Mouse (Mus musculus): ENCODE results near the gene Rap1gap. TPM values are rescaled to one million over a fixed set of nuclear protein-coding genes. Genes with fewer than 3 reads are reported as not detected.
A peak's percentile ranks its signal among the peaks of the same experiment; 100 is the strongest.

Gene Rap1gap
- total RNA-seq, 2 experiments from 2014 or later, result 206 to 220 TPM

DNA sequence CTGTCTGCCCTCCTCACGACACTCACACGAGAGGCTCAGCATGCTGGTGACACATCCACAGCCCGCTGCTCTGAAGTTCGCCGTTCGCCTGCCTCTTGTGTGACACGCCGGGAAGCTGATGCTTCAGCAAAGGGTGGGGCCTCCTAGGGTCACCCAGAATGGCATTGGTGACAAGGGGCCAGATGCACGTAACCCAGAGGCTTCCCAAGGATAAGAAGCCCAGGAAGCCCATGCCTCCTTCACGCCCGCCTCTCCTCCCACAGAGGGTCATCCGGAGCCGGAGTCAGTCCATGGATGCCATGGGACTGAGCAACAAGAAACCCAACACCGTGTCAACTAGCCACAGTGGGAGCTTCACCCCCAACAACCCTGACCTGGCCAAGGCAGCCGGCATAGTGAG, 57.0 kb downstream of the Rap1gap start:
- DNase-seq (ENCODE audit: low spot score in 2 of 2), result no peak

DNA sequence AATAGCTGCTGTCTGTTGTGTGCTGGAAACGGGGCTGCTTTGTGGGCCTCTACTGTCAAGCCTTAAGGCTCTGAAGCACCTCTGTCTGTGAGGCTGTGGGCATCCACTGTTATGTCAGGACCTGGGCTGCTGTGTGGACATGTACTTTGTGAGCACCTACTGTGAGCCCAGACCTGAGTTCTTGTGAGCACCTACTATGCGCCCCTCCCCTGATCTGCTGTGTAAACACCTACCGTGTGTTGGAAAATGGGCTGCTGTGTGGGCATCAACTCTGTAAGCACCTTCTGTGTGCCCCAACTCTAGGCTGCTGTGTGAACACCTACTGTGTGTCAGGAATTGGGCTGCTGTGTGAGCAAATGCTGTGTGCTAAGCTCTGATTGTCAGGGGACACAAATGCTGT, 57.7 kb downstream of the Rap1gap start:
- no peak for DNase-seq (ENCODE audit: low spot score in 2 of 2)

DNA sequence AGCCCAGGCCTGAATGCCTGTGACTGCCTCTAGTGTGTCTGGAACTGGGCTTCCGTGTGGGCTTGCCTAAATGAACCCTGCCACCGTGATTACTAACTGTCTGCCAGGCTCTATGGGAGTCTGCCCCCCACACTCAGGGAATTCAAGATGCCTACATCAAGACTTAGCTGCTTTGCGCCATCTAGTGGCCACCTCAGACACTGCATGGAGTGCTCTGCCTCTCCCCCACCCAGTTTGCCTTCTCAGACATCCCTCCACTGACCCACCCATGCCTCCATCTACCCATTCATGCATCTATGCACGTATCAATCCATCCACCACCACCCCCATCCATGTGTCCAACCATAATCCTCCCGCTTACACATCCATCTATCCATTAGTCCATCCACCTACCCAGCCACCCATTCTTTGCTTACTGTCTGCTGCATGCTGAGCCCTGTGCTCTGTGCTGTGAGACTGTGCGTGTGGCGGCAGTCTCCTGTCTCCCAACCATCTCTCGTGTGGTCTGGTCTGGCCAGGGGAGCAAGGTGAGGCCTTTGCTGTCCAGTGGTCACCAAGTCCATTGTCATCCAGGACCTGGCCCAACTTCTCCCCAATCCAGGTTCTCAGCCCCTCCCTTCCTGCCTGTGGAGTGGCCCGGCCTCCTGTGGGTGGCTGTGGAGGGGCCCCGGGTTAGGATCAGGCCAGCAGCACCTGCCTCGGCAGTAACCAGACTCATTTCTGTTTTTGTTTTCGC, 58.3 kb downstream of the Rap1gap start:
- DNase-seq (ENCODE audit: low spot score in 2 of 2), result peak; percentile 88 to 89

DNA sequence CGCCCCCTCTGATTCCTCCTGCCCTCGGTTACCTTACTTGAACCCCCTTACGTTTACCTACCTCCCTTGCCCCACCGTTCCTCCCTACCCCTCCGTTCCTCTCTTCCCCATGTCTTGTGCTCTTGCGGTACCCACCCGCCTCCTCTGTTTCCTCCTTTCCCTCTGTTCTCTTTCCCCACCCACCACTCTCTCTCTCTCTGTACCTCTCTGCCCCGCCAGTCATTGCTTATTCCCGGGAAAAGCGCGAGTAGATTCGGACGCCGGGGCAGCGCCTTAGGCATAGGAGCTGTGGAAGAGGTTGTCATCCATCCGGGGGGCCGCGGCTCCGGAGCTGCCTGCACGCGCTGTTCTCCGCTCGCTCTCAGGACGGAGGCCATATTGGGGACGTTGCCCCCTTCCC, 59.0 kb downstream of the Rap1gap start:
- DNase-seq (ENCODE audit: low spot score in 2 of 2), result no peak

DNA sequence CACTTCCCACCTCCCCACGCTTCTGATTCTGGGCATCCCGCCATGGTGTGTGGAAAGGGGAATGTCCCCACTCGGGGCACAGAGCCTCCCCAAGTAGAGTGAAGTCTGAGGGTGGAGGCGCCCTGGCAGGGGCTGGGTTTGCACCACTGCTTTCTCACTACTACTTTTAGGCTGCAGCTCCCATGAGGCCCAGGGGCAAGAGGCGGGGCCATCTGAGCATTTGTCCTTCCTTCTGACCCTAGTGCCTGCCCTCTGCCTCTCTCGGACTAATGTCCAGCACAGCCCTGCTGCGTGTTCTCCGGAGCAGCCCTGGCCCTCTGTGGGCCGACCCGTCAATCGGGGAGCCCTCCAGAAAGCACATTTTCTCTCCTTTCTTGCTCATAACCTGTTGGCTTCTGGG, 59.7 kb downstream of the Rap1gap start:
- DNase-seq (ENCODE audit: low spot score in 2 of 2), result no peak

DNA sequence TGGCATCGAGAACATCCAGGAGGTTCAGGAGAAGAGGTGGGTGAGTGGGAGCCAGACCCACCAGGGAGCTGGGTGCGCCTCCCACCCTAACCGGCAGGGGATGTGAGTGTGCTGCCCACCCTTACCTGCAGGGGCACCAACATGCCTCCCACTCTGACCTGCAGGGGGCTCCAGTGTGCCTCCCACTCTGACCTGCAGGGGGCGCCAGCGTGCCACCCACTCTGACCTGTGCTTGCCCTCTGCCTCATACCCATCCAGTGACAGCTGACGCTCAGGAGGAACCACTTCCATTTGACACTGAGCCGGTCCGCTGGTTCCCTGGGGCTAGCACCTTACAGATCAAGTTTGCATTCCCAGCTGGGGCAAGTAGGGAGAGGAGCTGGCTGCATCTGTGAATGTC, 60.2 kb downstream of the Rap1gap start:
- DNase-seq (ENCODE audit: low spot score in 2 of 2), result peak; percentile 63 to 75

DNA sequence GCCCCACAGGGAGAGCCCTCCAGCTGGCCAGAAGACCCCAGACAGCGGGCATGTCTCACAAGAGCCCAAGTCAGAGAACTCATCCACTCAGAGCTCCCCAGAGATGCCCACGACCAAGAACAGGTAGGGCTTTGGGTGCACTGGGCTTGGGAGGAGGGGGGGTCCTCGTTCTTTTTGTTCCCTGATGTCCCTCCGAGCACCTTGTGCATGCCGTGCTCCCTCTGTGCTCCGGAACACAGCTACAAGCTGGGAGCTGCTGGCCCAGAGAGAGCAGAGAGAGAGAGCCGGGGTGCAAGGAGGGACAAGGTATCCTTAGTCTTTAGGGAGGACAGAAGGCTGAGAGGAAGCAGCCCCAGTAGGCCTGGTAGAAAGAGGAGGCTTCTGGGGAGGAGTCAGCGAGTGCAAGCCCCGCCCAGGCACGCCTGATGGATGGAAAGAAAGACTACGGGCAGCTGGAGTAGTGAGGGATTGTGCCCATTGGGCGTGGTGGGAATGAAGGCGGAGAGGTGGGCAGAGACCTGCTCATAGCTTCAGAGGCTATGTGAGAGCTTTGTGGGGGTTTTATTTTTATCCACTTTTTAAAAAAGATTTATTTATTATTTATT, 61.1 kb downstream of the Rap1gap start:
- DNase-seq (ENCODE audit: low spot score in 2 of 2), result no peak

DNA sequence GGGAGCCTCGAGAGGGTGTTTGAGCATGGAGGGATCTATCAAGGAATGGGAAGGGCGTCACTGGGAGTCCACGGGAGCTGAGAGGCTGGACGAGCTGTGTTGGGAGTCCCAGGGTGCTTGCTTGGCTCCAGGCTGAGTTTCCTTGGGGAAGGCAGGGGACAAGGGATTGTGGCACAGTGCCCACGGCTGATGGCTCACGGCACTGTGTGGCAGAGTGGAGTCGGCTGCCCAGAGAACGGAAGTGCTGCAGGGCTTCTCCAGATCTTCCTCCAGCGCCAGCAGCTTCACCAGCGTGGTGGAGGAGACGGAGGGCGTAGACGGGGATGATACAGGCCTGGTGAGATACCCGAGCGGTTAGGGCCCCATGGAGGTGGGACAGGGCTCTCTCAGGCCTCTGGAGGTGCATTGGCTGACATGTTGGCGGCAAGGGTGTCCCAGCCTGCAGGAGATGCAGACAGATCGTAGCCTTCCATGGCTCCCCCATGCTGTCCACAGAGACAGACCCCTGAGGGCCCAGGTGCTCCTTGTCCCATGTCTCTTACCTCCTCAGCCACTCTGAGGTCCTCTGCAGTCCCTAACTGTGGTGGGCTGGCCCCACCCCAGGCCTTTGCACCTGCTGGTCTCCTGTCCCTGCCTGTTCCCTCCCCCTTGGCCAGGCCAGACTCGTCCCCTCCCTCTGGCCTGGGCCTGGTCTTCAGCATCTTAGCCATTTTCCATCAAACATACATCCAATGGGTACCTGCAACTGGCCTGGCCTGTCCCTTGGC, 62.4 kb downstream of the Rap1gap start:
- peak in 1 of 2 experiments; percentile 51 for DNase-seq (ENCODE audit: low spot score in 2 of 2)

DNA sequence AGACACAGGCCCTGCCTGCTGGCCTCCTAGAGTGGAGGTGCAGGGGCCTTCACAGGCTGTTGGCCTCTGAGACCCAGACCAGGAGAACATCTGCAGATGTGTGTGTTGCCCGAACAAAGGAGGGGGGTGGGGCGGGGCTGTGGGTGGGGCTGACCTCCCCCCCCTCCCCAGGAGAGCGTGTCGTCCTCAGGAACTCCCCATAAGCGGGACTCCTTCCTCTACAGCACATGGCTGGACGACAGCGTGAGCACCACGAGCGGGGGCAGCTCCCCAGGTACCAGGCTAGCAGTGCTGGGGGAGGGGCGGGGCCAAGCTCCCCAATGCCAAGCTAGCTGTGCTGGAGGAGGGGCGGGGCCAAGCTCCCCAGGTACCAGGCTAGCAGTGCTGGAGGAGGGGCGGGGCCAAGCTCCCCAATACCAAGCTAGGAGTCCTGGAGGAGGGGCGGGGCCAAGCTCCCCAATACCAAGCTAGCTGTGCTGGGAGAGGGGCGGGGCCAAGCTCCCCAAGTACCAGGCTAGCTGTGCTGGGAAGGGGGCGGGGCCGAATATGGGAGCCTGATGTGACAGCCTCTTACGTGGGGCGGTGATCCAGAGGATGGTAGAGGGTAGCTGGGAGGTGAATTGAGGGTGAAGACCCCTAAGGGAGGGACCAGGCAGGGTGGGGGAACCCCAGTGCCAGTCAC, 63.1 kb downstream of the Rap1gap start:
- no peak for DNase-seq (ENCODE audit: low spot score in 2 of 2)

DNA sequence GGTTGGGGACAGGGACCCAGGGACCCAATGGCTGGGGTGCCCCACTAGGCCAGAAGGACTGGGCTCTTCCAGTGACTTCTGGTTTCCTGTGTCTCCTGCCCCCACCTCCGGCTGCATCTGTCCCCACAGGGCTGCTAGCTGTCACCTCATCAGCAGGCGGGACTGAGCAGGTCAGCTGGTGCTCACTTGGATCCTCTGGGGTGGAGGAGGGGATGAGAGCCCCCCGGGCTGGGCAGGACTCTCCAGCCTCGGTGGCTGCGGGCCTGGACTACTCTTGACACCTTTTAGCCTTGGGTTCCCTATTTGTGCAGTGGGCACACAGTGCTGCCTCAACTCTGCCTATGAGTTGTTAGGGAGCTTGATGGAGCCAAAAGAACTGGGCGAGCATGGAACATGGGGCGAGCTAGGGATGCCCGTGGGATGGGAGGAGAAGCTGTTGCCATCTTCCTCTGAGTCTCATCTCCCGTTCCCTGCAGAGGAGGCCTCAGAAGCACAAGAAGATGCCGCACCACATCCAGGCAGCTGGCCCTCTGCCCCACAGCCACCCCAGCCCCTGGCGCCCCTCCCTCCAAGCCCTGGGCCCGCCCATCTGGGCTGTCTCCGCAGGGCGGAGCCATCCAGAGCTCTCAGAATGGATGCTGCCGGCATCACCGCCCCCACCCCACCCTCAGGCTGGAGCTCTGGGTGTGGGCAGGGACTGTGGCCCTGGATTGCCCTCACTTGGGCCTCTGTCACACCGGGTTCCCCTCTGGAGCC, 64.1 kb downstream of the Rap1gap start:
- peak in 1 of 2 experiments; percentile 71 for DNase-seq (ENCODE audit: low spot score in 2 of 2)

DNA sequence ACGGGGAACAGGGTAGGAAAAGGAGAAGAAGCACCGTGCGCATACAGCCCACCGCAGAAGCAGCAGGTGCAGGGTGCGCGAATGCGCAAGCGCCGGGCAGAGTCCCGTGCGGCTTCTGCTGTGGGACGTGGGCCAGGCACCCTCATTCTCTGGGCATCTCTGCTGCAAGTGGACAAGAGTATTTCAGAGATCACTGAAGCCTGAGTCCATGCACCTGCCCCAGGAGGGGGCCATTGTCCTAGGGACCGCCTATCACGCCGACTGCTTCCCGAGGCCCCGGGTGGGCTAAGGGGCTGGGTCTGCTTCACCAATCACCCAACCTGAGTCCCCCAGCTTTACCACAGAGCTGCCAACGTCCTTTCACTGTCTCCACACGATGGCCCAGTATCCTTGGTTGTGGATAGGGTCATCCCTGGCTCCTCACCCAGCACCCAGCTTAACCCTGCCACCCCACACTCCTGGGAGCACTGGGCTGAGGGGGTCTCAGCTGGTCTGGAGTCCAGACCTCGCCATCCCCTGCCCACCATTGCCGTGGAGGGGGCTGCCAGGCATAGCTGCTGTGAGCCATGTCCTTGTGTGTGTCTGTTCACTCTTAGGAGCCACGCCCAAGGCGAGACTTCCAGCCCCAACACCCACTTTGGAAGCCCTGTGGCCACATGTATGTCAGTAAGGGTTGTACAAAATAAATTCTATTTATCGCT, 64.8 kb downstream of the Rap1gap start:
- DNase-seq (ENCODE audit: low spot score in 2 of 2), result no peak

DNA sequence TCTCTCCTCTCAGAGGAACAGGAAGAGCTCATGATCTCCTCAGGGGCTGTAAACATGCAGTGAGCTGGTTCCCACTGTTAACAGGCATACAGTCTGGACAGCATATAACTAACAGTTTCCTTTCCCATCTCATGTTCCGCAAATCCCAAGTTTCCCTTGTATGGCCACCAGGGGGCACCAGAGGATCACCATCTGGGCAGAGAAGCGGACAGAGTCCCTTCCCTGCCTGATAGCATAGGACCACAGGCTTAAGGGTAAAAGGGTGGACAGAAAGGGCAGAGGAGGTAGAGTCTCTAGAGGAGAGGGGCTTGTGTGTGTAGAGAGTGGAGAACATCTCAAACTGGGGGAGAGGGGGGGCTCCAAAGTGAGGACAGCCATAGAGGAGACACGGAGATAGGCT, 65.6 kb downstream of the Rap1gap start:
- peak; percentile 95 to 96 for DNase-seq (ENCODE audit: low spot score in 2 of 2)

DNA sequence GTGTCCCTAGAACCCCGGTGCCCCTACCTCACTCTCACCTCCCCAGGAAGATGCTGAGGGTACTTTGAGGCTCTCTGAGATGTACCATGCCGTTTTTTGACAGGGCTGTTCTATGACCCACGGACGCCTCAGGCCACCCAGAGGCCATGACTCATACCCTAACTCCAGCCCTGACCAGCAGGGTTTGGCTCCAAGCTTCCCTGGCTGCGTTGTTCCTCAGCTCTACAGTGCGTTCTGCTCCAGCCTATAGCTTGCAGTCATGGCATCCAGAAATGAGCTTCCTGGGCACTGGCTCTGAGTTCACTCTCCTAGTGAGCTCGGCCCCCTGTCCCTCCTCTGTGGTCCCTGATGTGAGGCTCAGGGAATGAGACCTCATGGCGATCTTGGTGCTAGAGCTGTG, 66.2 kb downstream of the Rap1gap start:
- DNase-seq (ENCODE audit: low spot score in 2 of 2), result no peak

DNA sequence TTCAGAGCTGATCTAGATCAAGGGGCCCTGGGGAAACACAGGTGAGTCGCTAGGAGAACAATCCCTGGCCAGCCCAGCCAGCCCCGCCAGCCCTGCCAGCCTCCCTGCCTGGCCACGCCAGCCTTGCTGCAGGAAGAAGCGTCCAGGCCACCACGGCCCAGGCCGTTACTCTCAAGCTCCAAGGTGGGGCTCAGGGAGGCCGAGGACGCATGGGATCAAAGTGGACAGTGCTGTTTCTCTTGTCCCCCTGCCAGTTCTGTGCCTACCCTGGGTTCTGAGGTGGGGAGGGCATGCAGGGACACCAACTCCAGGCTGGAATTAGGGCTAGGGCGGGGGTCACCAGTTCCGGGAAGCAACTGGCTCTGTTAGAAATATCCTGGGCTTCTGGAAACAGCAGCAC, 67.4 kb downstream of the Rap1gap start:
- DNase-seq (ENCODE audit: low spot score in 2 of 2), result no peak

DNA sequence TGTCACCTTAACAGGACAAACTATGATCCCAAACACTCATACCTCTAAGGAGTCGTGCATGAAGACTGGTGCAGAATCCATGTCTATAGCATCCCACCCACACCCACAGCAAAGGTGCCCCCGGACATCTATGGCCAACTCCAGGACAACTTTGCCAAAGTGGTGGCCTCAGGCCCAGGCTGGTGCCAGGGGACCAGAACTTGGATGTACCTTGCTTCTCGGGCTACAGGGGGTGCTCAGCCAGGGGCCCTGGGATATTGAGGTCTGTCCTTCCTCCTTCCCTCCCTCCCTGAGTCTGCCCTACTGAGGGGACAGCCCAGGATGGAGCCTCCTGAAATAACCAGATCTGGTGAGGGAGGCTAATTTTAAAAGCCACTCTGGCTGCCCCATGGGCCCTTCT, 67.8 kb downstream of the Rap1gap start:
- no peak for DNase-seq (ENCODE audit: low spot score in 2 of 2)

DNA sequence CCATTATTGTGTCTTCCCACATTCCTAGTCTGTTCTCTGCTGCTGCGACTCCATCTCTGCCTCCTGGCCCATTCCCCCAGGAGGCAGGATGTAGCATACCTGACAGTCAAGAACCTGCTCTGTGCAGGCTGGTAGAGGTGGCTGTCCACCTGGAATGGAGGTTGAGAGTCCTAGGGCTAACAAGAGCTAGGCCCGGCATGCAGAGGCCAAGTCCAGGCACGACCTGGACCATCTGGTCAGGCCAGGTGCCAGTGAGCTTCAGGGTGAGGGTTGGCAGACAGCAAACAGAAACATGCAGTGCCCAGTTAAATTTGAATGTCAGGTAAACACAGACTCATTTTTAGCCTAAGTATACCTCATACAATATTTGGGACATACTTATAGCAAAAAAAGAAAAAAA, 68.4 kb downstream of the Rap1gap start:
- DNase-seq (ENCODE audit: low spot score in 2 of 2), result no peak

DNA sequence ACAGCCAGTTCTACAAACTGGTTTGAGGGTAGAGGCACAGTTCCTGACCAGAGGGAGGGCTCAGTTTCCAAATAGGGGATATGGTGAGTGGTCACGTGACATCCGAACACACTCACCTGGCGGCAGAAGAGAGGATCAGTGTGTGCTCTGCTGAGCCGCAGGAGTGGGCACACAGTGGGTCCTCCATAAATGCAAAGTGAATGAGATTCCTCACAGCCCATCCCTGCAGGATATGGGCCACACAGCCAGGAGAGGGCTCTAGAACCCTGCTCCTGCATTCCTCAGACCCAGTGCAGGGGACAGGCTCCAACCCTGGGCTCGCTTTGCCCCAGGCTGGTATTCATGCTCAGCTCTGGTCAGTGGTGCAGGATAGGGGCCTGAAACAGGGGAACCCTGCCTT, 68.9 kb downstream of the Rap1gap start:
- no peak for DNase-seq (ENCODE audit: low spot score in 2 of 2)

DNA sequence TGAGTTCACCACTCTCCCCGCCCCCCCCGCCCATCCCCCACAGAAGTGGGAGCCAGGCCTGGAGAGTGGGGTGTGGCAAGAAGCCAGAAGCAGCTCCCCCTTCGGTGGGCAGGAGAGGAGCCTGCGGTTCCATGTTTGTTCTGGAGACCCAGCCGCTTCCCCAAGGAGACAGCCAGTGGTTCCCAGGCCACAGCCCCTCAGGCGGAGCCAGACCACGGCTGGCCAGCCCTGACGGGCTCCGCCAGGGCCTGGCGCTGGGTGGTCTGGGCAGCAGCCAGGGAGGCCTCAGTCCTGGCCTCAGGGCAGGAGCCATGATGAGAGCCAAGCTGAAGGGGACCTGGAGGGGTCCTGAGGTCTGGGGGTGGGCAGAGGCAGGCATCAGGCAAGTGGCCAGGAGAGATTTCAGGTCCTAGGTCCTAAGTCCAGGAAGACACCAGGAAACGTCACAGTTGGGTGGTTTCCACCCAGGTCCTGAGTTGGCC, 71.7 kb downstream of the Rap1gap start:
- DNase-seq (ENCODE audit: low spot score in 2 of 2), result no peak

DNA sequence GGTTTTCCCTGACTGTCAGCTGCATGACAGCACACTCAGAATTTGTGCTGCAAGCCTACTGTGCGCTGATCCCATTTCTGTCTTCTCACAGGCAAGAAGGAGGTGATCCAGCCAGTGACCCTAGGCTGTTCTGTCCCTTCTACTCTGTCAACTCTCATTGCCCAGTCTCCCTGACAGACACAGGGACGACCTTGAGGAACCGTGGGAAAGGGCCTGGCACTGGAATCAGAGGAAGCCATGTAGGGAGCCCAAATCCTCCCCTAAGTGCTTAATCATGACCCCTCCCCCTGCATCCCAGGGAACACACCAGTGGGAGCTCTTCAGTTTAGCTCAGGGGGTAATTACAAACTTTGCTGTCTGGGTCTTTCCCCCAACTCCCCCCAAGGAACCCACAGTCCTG, 73.2 kb downstream of the Rap1gap start:
- DNase-seq (ENCODE audit: low spot score in 2 of 2), result no peak

All from layer of hippocampus, postnatal 10 days (tissue).